Mouse (Mus musculus) limb, embryonic 11.5 days (tissue): Measurements from ENCODE around the gene Prdm12. TPM values are rescaled to one million over a fixed set of nuclear protein-coding genes. Genes with fewer than 3 reads are reported as not detected.

ENCODE experiments used
- ATAC-seq: fragments of 200-750 bp; cut with Nextera tagmentation; 2 replicates; pipeline ENCODE4 v1.8.0; 2017; ENCODE audit warnings: low read depth; ENCODE audit not compliant: insufficient number of reproducible peaks, low FRiP score, low TSS enrichment
- DNase-seq: peaks from one replicate; pipeline ENCODE4 v3.0.0-alpha.2; 2015; ENCODE audit warnings: low spot score
- H3K27ac ChIP-seq: fragments of 300-500 bp; sonication (generic); replicated peaks from 2 replicates; pipeline ENCODE4 v1.5.1; 2014; ENCODE audit warnings: low read depth, mild to moderate bottlenecking, low read length
- H3K27me3 ChIP-seq: fragments of 300-500 bp; sonication (generic); 2 replicates; pipeline ENCODE4 v1.6.1; 2014; ENCODE audit warnings: mild to moderate bottlenecking, low read length, mixed read lengths; ENCODE audit not compliant: control insufficient read depth, insufficient read depth
- H3K36me3 ChIP-seq: fragments of 300-500 bp; sonication (generic); 2 replicates; pipeline ENCODE4 v1.6.1; 2014; ENCODE audit warnings: mild to moderate bottlenecking, low read length, moderate library complexity, mixed read lengths; ENCODE audit not compliant: control insufficient read depth, insufficient read depth
- H3K4me1 ChIP-seq: fragments of 300-500 bp; sonication (generic); 2 replicates; pipeline ENCODE4 v1.6.1; 2014; ENCODE audit warnings: low read length, mixed read lengths; ENCODE audit not compliant: control insufficient read depth, insufficient read depth
- H3K4me2 ChIP-seq: fragments of 300-500 bp; sonication (generic); 2 replicates; pipeline ENCODE4 v1.6.1; 2014; ENCODE audit warnings: low read depth, mild to moderate bottlenecking, moderate library complexity; ENCODE audit not compliant: severe bottlenecking
- H3K4me3 ChIP-seq: fragments of 300-500 bp; sonication (generic); 2 replicates; pipeline ENCODE4 v1.5.1; 2014; ENCODE audit warnings: low read depth, low read length
- H3K9ac ChIP-seq: fragments of 300-500 bp; sonication (generic); 2 replicates; pipeline ENCODE4 v1.6.1; 2014; ENCODE audit warnings: mild to moderate bottlenecking, low read length
- H3K9me3 ChIP-seq: fragments of 300-500 bp; sonication (generic); 2 replicates; pipeline ENCODE4 v1.6.1; 2016; ENCODE audit warnings: low read length; ENCODE audit not compliant: control insufficient read depth
- WGBS: fragments of 180-500 bp; shearing (Covaris S2); extraction: QIAGEN DNeasy Blood & Tissue Kit; methylation state at CpG from one replicate; pipeline ENCODE4 v1.1.7; 2014; 5-methylcytosine and 5-hydroxymethylcytosine counted together
- polyA plus RNA-seq: library from polyadenylated mRNA; unstranded; fragments of >200 nt; fragmentation: Nextera tagmentation; extraction: Ambion mirVana; gene quantifications from 2 replicates; pipeline ENCODE4 v1.2.1, GENCODE M21; 2014

Prdm12 gene
- polyA plus RNA-seq, 1 experiment from 2014 or later = 0.09 TPM

- H3K27ac ChIP-seq = no peak overlapping the region
- no peaks in the 10 kb centered on the region for H3K9me3 ChIP-seq
- H3K36me3 ChIP-seq = peaks cover 12% of the 10 kb centered on the region; the same call in 1 of the 2 replicates
- ATAC-seq = no peak
- H3K4me3 ChIP-seq = no peak overlapping the region
- 23% methylated on average over 2 of the region's 2 CpGs for WGBS
- no peak overlapping the region for H3K4me2 ChIP-seq
- H3K9ac ChIP-seq = no peak overlapping the region
- no peaks in the 10 kb centered on the region for H3K4me1 ChIP-seq
- peak; percentile 70 for DNase-seq
- H3K27me3 ChIP-seq = no peaks in the 10 kb centered on the region
These were observed 43.8 kb downstream of the Prdm12 start for GRCm38 (mm10) chr2:31683666-31684065.

DNA sequence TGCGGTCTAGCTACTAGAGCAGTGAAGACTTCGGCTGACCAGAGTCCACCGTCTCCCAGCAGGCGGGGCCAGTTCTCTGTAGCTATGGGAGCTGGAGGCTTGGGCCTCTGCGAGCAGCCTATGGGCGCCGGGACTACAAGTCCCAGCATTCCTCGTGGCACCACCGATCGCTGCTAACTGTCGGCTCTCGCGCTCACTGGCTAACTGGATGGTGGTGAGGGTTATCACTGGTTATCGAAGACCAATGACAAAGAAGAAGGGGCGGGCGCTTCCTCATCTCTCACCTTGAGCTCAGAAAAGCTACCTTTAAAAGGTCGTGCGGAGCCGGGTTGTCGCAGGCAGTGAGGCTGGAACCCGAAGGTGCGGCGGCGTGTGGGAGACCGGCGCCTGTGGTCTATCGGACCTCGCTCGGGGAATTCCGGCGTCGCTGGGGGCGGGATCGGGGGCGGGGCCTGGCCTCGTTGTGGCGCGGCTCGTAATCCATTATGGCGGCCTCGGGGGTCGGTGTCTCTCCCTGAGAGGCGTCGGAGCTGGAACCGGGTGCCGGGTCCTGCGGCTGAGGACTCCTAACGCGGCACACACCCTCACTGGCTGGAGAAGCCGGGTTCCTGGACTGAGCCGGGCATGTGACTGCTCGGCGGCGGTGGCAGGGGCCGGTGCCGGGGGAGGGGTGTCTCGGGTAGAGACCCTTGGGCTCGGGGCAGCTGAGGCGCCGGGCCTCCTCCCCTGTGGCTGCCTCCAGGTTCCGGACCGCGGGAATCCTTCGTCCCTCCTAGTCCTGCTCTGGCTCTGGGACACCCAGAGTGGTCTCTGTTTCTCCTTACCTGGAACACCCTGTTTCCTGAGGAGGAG, 48.5 kb downstream of the Prdm12 start, which contains the start of gene Abl1:
Gene Abl1 (plus strand): TSS at position 303 of the 852 bp plus-strand sequence.
- Histone ChIP-seq H3K4me3 (peak within 1 kb of the TSS; percentile 90), H3K9ac (peak within 1 kb of the TSS; percentile 86), H3K27ac (peak within 1 kb of the TSS; percentile 61), H3K27me3 (no peaks in the 10 kb centered on the region), H3K4me2 (peak within 1 kb of the TSS; percentile 72), H3K9me3 (no peaks in the 10 kb centered on the region), H3K36me3 (no peaks in the 10 kb centered on the region), H3K4me1 (peaks cover 12% of the 10 kb centered on the region)
- DNase-seq (peak; percentile 94), ATAC-seq (peak; percentile 97)
- WGBS = under 1% methylated on average over 64 of the region's 64 CpGs

- Histone ChIP-seq H3K4me3 (peak overlapping the region; percentile 90), H3K36me3 (no peaks in the 10 kb centered on the region), H3K27ac (peak overlapping the region; percentile 61; the same call in 1 of the 2 replicates), H3K9ac (peak overlapping the region; percentile 86), H3K9me3 (no peaks in the 10 kb centered on the region), H3K4me2 (peak overlapping the region; percentile 72), H3K4me1 (peaks cover 12% of the 10 kb centered on the region), H3K27me3 (no peaks in the 10 kb centered on the region)
- no peak for ATAC-seq
- DNase-seq = no peak
- WGBS = under 1% methylated on average over 12 of the region's 12 CpGs
These were observed 49.2 kb downstream of the Prdm12 start for GRCm38 (mm10) chr2:31689045-31689444.

DNA sequence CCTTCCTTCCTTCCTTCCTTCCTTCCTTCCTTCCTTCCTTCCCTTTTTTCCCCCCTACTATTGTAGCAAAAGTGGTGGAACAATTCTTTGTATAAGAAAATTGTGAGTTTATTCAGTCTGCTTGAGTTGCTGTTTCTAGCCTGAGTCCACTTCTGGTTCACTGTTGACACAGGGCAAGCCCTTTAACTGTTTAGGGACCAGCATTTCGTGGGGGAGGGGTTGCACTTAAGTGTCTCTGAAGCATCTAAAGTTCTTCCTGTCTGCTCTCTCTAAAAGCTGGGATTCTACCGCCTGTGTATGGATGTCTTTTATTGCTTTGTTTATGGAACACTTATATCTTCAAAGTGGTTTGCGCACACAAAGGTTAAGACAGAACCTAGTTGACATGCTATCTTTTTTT, 50.2 kb downstream of the Prdm12 start:
- no peak for ATAC-seq
- H3K4me1 ChIP-seq = peaks cover 12% of the 10 kb centered on the region
- no peaks in the 10 kb centered on the region for H3K9me3 ChIP-seq
- DNase-seq = no peak
- no peaks in the 10 kb centered on the region for H3K27me3 ChIP-seq
- H3K36me3 ChIP-seq = no peaks in the 10 kb centered on the region
- peak overlapping the region; percentile 90 for H3K4me3 ChIP-seq
- H3K27ac ChIP-seq = no peak overlapping the region
- peak overlapping the region; percentile 72 for H3K4me2 ChIP-seq
- no peak overlapping the region for H3K9ac ChIP-seq
- 40% methylated on average over 3 of the region's 3 CpGs for WGBS

DNA sequence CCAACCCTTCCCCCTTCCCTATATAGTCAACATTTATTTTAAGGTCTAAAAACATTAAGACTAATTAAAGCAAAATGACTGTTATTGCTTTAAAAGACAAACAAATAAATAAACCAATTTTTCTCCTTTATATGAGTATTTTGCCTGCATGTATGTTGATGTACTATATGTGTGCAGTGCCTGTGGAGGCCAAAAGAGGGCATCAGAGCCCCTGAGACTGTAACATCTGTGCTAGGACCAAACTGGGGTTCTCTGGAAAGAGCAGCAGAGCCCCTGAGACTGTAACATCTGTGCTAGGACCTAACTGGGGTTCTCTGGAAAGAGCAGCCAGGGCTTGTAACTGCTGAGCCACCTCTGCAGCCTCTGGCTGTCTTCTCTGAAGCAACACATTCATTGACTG, 58.4 kb downstream of the Prdm12 start:
- Histone ChIP-seq H3K27ac (no peak overlapping the region), H3K36me3 (no peaks in the 10 kb centered on the region), H3K4me3 (no peak overlapping the region), H3K27me3 (no peaks in the 10 kb centered on the region), H3K9ac (no peak overlapping the region), H3K4me1 (no peaks in the 10 kb centered on the region), H3K4me2 (no peak overlapping the region), H3K9me3 (no peaks in the 10 kb centered on the region)
- ATAC-seq (no peak), DNase-seq (no peak)

DNA sequence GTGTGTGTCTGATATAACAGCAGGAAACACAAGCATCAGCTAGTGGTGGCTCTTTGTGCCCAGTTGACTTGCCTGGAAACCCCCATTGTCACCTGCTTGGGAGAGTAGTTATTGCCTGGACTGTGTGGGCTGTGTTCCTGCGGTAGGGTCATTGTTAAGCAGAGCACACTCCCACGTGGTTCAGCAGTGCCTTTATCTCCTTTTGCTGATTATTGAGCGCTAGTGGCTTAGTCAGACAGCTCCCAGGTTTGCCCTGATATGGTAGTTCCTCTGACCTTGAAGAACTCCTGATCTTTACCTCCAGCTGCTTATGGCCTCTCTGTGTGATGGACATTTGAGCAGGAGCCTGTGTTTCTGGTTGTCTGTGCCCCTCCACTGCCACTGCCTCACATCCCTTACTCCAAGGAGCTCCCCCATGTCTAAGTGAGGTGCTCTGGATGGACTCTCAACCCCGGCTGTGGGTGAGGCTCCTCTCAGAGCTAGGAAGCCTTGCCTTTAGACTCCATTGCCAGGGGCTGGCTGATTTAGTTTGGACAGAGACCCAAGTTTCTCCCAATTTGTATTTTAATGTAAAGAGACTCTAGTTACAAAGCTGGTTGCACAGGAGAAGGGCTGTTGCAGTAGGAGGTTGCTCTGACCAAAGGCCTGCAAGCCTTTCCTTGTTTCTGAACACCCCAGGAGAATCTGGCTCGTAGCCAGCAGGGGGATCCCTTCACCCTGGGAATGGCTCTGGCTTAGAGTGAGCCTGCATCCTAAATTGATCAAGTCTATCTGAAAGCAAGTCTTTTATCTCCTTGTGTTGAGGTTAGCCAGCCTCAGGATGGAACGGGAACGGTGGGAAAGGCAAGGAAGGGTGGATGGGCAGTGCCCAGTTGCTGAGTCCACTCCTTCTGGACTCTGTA, 61.0 kb downstream of the Prdm12 start:
- Histone ChIP-seq H3K9ac (no peak overlapping the region), H3K9me3 (no peaks in the 10 kb centered on the region), H3K27me3 (no peaks in the 10 kb centered on the region), H3K4me1 (no peaks in the 10 kb centered on the region), H3K4me2 (no peak overlapping the region), H3K36me3 (no peaks in the 10 kb centered on the region), H3K4me3 (no peak overlapping the region), H3K27ac (no peak overlapping the region)
- DNase-seq = peak; percentile 53
- 57% methylated on average over 7 of the region's 7 CpGs for WGBS
- no peak for ATAC-seq

DNA sequence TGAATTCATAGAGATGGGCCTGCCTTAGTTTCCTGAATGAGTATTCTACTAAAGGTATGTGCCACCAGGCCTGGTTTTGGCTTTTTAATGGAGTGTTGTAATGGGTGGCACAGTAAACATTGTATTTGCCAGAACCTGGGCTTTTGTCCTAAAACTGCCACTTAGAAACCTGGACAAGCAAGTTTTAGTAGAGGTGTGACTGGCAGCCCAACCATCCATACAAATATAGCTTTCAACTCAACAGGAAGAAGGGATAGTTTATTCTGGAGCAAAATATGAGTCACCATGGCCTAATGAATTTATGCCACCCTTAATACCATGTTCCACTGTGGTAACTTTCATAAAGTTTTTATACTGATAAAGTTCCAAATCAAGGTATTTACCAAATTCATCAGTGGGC, 63.4 kb downstream of the Prdm12 start:
- Histone ChIP-seq H3K4me2 (no peak overlapping the region), H3K9me3 (no peaks in the 10 kb centered on the region), H3K27ac (no peak overlapping the region), H3K9ac (no peak overlapping the region), H3K27me3 (no peaks in the 10 kb centered on the region), H3K4me1 (no peaks in the 10 kb centered on the region), H3K4me3 (no peak overlapping the region), H3K36me3 (no peaks in the 10 kb centered on the region)
- ATAC-seq (no peak), DNase-seq (no peak)
